Comparison of ENCODE assay signal across 18 mouse cellular contexts in the genomic region with DNA sequence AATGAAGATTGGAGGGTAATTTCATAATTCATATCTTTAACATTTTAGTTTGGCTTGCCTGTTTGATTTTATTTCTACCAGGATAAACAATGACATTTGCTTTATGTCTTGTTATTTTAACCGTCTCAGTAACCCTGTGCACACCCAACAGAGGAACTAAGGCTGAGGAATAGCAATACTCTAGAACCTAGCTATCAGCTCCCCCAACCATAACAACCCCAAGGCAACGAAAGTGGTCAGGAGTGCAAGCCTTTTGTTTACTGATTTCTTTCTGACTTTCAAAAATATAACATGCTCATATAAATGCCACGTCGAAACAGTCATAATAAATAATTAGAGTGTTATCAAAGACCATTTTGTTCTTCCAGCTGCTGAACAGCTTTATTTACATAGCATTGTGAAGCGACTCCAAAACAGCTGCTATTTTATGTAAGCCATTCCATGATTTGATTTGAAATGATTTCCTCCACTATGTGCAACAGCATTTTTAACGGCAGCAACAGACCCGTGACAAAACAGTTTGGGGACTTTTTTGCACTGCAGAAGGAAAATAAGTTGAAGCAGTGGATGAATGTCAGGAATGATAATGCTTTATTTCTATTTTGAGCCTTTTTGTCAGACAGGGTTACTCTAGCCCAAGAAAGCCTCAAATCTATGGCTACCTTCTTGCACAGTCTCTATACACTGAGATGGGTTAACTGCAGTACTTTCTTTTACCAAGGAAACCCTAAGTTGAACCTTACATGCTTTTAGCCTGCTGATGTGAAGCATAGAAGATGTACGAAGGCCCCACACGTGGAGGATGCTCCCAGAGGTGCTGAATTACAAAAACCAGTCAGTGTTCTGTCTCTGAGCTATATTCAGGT.
DNase-seq lines count a peak whose midpoint lies in the region; ATAC-seq and TF ChIP-seq lines count a peak whose summit lies in the region.
"Had no signal": no experiment of that assay in that cellular context is flagged by ENCODE, and none has a peak within 500 bp of the region (broad histone marks: within the 10 kb centered on the region; RNA-seq: fewer than 3 reads in every experiment).

No protein-coding gene starts in this region.

- no peak for TF ChIP-seq EP300 in stomach, postnatal 0 days (optimal IDR thresholded peaks at IDR 0.05)

- no peak overlapping the region for H3K9ac ChIP-seq in forebrain, postnatal 0 days
- no peak overlapping the region for H3K9ac ChIP-seq in stomach, embryonic 14.5 days (replicated peaks; ENCODE audit: low read depth, low read length)
- H3K9ac ChIP-seq in stomach, postnatal 0 days (ENCODE audit: low read length): no peak overlapping the region
- H3K9ac ChIP-seq: embryonic facial prominence, embryonic 15.5 days; limb, embryonic 12.5 days; liver, embryonic 13.5 days had no signal

- peak; percentile 25 for DNase-seq in forebrain, postnatal 0 days
- no peak for DNase-seq in forebrain, embryonic 10.5 days (ENCODE audit: extremely low spot score, low spot score)
- no peak for DNase-seq in layer of hippocampus, adult 2 months (ENCODE audit: low spot score in 2 of 2)
- DNase-seq in layer of hippocampus, adult 9-10 months (ENCODE audit: low spot score): no peak
- no peak for DNase-seq in stomach, postnatal 0 days (ENCODE audit: low spot score)
- DNase-seq in cerebellum, postnatal 14 days: no peak
- DNase-seq in frontal cortex, postnatal 36 days (ENCODE audit: low spot score in 2 of 2): no peak
- DNase-seq: adrenal gland, postnatal 25 days; B cell, adult 2 months; cerebellum, adult 9-10 months; kidney, postnatal 25 days; liver, embryonic 13.5 days; thymus, postnatal 25 days had no signal

- H3K4me1 ChIP-seq in forebrain, postnatal 0 days (ENCODE audit: insufficient read depth): no peaks in the 10 kb centered on the region
- H3K4me1 ChIP-seq in forebrain, embryonic 10.5 days: no peaks in the 10 kb centered on the region
- H3K4me1 ChIP-seq in stomach, embryonic 14.5 days (ENCODE audit: control insufficient read depth, insufficient read depth, low read length): 0 out of 2 replicates have a peak, but pooled peaks cover 4% of the 10 kb centered on the region
- no peaks in the 10 kb centered on the region for H3K4me1 ChIP-seq in stomach, postnatal 0 days (replicated peaks; ENCODE audit: control insufficient read depth, insufficient read depth)
- H3K4me1 ChIP-seq: embryonic facial prominence, embryonic 15.5 days; liver, embryonic 13.5 days had no signal

- TF ChIP-seq CTCF in forebrain, postnatal 0 days (IDR thresholded peaks at IDR 0.05; ENCODE audit: low read depth): no peak
- no peak for TF ChIP-seq CTCF in layer of hippocampus, adult 2 months (conservative IDR thresholded peaks at IDR 0.05)
- no peak for TF ChIP-seq CTCF in stomach, postnatal 0 days (IDR thresholded peaks at IDR 0.05; ENCODE audit: low read depth)

- no peaks in the 10 kb centered on the region for H3K9me3 ChIP-seq in forebrain, postnatal 0 days (ENCODE audit: low read length)
- H3K9me3 ChIP-seq in forebrain, embryonic 10.5 days: no peaks in the 10 kb centered on the region
- H3K9me3 ChIP-seq in stomach, embryonic 14.5 days (ENCODE audit: control insufficient read depth, low read depth, low read length): no peaks in the 10 kb centered on the region
- no peaks in the 10 kb centered on the region for H3K9me3 ChIP-seq in stomach, postnatal 0 days (ENCODE audit: control insufficient read depth, low read length)
- H3K9me3 ChIP-seq: embryonic facial prominence, embryonic 15.5 days; limb, embryonic 12.5 days; liver, embryonic 13.5 days had no signal

- no peak overlapping the region for H3K27ac ChIP-seq in forebrain, postnatal 0 days (ENCODE audit: low read depth, low read length)
- no peak overlapping the region for H3K27ac ChIP-seq in forebrain, embryonic 10.5 days
- peak overlapping the region; percentile 33; the same call in 1 of the 2 replicates for H3K27ac ChIP-seq in layer of hippocampus, adult 2 months
- H3K27ac ChIP-seq in stomach, embryonic 14.5 days (ENCODE audit: low read length): peak overlapping the region; percentile 64; the same call in 1 of the 2 replicates
- H3K27ac ChIP-seq in stomach, postnatal 0 days (replicated peaks): no peak overlapping the region
- H3K27ac ChIP-seq: embryonic facial prominence, embryonic 15.5 days; limb, embryonic 12.5 days; liver, embryonic 13.5 days had no signal

- no peaks in the 10 kb centered on the region for H3K36me3 ChIP-seq in forebrain, postnatal 0 days (ENCODE audit: insufficient read depth)
- no peaks in the 10 kb centered on the region for H3K36me3 ChIP-seq in forebrain, embryonic 10.5 days (replicated peaks)
- no peaks in the 10 kb centered on the region for H3K36me3 ChIP-seq in stomach, embryonic 14.5 days (ENCODE audit: control insufficient read depth, insufficient read depth, low read length)
- no peaks in the 10 kb centered on the region for H3K36me3 ChIP-seq in stomach, postnatal 0 days (ENCODE audit: control insufficient read depth, insufficient read depth, low read length)
- H3K36me3 ChIP-seq: embryonic facial prominence, embryonic 15.5 days; limb, embryonic 12.5 days; liver, embryonic 13.5 days had no signal

- no peak overlapping the region for H3K4me3 ChIP-seq in forebrain, postnatal 0 days (ENCODE audit: low read depth, low read length)
- no peak overlapping the region for H3K4me3 ChIP-seq in forebrain, embryonic 10.5 days
- H3K4me3 ChIP-seq in layer of hippocampus, adult 2 months: no peak overlapping the region
- no peak overlapping the region for H3K4me3 ChIP-seq in stomach, embryonic 14.5 days (ENCODE audit: low read depth, low read length)
- H3K4me3 ChIP-seq in stomach, postnatal 0 days (ENCODE audit: low read depth, low read length): no peak overlapping the region
- H3K4me3 ChIP-seq: embryonic facial prominence, embryonic 15.5 days; limb, embryonic 12.5 days; liver, embryonic 13.5 days had no signal

- WGBS in forebrain, postnatal 0 days: 64% methylated on average over 9 of the region's 9 CpGs
- 88% methylated on average over 9 of the region's 9 CpGs for WGBS in forebrain, embryonic 10.5 days
- WGBS in stomach, embryonic 14.5 days: 54% methylated on average over 9 of the region's 9 CpGs
- WGBS in stomach, postnatal 0 days: 42% methylated on average over 9 of the region's 9 CpGs

- no peak overlapping the region for H3K4me2 ChIP-seq in forebrain, postnatal 0 days (ENCODE audit: low read depth)
- H3K4me2 ChIP-seq in stomach, embryonic 14.5 days (replicated peaks; ENCODE audit: low read depth, low read length): no peak overlapping the region
- H3K4me2 ChIP-seq in stomach, postnatal 0 days (replicated peaks; ENCODE audit: low read depth): no peak overlapping the region
- H3K4me2 ChIP-seq: embryonic facial prominence, embryonic 15.5 days; limb, embryonic 12.5 days; liver, embryonic 13.5 days; midbrain, embryonic 11.5 days had no signal

- no peaks in the 10 kb centered on the region for H3K27me3 ChIP-seq in forebrain, postnatal 0 days (ENCODE audit: insufficient read depth, low read length)
- H3K27me3 ChIP-seq in forebrain, embryonic 10.5 days (ENCODE audit: poor library complexity, severe bottlenecking): no peaks in the 10 kb centered on the region
- H3K27me3 ChIP-seq in stomach, embryonic 14.5 days (ENCODE audit: control insufficient read depth, insufficient read depth, low read length): no peaks in the 10 kb centered on the region
- H3K27me3 ChIP-seq in stomach, postnatal 0 days (ENCODE audit: control insufficient read depth, insufficient read depth, low read length): no peaks in the 10 kb centered on the region
- H3K27me3 ChIP-seq: embryonic facial prominence, embryonic 15.5 days; limb, embryonic 12.5 days; liver, embryonic 13.5 days had no signal

- peak; percentile 55 for ATAC-seq in forebrain, postnatal 0 days
- ATAC-seq in stomach, embryonic 14.5 days (ENCODE audit: insufficient number of reproducible peaks, insufficient read depth, low FRiP score, low read depth): no peak
- ATAC-seq in stomach, postnatal 0 days (ENCODE audit: low FRiP score, low TSS enrichment): no peak
- ATAC-seq: hindbrain, embryonic 16.5 days had no signal

Comparison
In these comparisons a context has a peak if more than half of its experiments do, and no peak if none do; other contexts are left out.
1. H3K27ac ChIP-seq: peak in layer of hippocampus, adult 2 months (single experiment) and stomach, embryonic 14.5 days (single experiment); none in forebrain, postnatal 0 days (single experiment), forebrain, embryonic 10.5 days (single experiment) and stomach, postnatal 0 days (single experiment).